Mouse (Mus musculus) forebrain, postnatal 0 days (tissue): ENCODE measurements at regions not wholly inside any gene's neighbourhood (a gene's known extent, or its start where the extent isn't known, plus 50 kb on each side); places are given as distances from the start of the nearest gene placed in this dataset.

Experiments used
- ATAC-seq: fragments of 200-750 bp; cut with Nextera tagmentation; 2 replicates; pipeline ENCODE4 v1.8.0; 2017; ENCODE audit warnings: mild to moderate bottlenecking, moderate library complexity
- DNase-seq: peaks from one replicate; pipeline ENCODE4 v3.0.0-alpha.2; 2015
- H3K27ac ChIP-seq: fragments of 300-500 bp; sonication (generic); 2 replicates; pipeline ENCODE4 v1.5.1; 2014; ENCODE audit warnings: low read depth, mild to moderate bottlenecking, antibody characterized with exemption, low read length, moderate library complexity, mixed read lengths
- H3K27me3 ChIP-seq: fragments of 300-500 bp; sonication (generic); 2 replicates; pipeline ENCODE4 v1.6.1; 2014; ENCODE audit warnings: mild to moderate bottlenecking, low read length, mixed read lengths; ENCODE audit not compliant: insufficient read depth
- H3K36me3 ChIP-seq: fragments of 300-500 bp; sonication (generic); 2 replicates; pipeline ENCODE4 v1.6.1; 2014; ENCODE audit warnings: mild to moderate bottlenecking, moderate library complexity; ENCODE audit not compliant: insufficient read depth
- H3K4me1 ChIP-seq: fragments of 300-500 bp; sonication (generic); 2 replicates; pipeline ENCODE4 v1.6.1; 2014; ENCODE audit warnings: antibody characterized with exemption; ENCODE audit not compliant: insufficient read depth
- H3K4me2 ChIP-seq: fragments of 300-500 bp; sonication (generic); 2 replicates; pipeline ENCODE4 v1.6.1; 2014; ENCODE audit warnings: low read depth, mild to moderate bottlenecking, moderate library complexity
- H3K4me3 ChIP-seq: fragments of 300-500 bp; sonication (generic); 2 replicates; pipeline ENCODE4 v1.5.1; 2014; ENCODE audit warnings: low read depth, low read length, mixed read lengths
- H3K9ac ChIP-seq: fragments of 300-500 bp; sonication (generic); 2 replicates; pipeline ENCODE4 v1.6.1; 2014; ENCODE audit warnings: mild to moderate bottlenecking
- H3K9me3 ChIP-seq: fragments of 300-500 bp; sonication (generic); 2 replicates; pipeline ENCODE4 v1.6.1; 2016; ENCODE audit warnings: low read length
- CTCF ChIP-seq: sonication (generic); IDR thresholded peaks from 2 replicates; pipeline ENCODE4 v1.5.1; 2016; ENCODE audit warnings: antibody characterized with exemption, control low read depth, low read depth

DNA sequence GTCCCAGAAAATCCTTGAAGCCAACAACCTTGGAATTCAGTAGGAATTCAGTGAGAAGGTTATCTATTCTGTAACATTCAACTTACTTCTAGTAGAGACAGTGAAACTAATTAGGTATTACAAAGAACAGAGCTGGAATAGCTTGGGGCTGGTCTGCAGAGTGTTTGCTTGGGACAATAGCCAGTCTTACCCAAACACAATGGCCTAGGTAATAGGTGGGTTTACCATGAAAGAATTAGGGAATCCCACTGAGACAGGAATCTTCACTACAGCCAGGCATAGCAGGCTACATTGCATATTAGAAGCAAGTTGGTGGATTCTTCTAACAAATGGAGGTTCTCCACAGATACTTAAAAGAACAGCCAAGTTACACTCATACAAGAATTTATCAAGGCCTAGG is 449.0 kb upstream of the Gabra5 start:
- Histone ChIP-seq H3K9me3 (no peaks in the 10 kb centered on the region), H3K4me1 (no peaks in the 10 kb centered on the region), H3K9ac (no peak overlapping the region), H3K27ac (no peak overlapping the region), H3K4me3 (no peak overlapping the region), H3K27me3 (no peaks in the 10 kb centered on the region), H3K4me2 (no peak overlapping the region), H3K36me3 (no peaks in the 10 kb centered on the region)
- DNase-seq: no peak
- no peak for ATAC-seq
- TF ChIP-seq CTCF: no peak
